Mouse (Mus musculus): ENCODE measurements around the gene Bsg. TPM values are rescaled to one million over a fixed set of nuclear protein-coding genes. Genes with fewer than 3 reads are reported as not detected.

Gene Bsg
- total RNA-seq, 2 experiments from 2014 or later = 196 to 289 TPM

GRCm38 (mm10) chr10:79681591-79682245 lies 22.6 kb upstream of the Bsg start, which contains the start of gene Cdc34:
Gene Cdc34, plus strand, starts transcription at chr10:79682195.
- ATAC-seq (ENCODE audit: poor library complexity, severe bottlenecking) = peak; percentile 85

- no peak for ATAC-seq (ENCODE audit: poor library complexity, severe bottlenecking)
Measured at GRCm38 (mm10) chr10:79682551-79682915, 21.8 kb upstream of the Bsg start.

GRCm38 (mm10) chr10:79682916-79683582 lies 21.2 kb upstream of the Bsg start:
- no peak for ATAC-seq (ENCODE audit: poor library complexity, severe bottlenecking)

- ATAC-seq (ENCODE audit: poor library complexity, severe bottlenecking) = no peak
Measured at GRCm38 (mm10) chr10:79683726-79684640, 20.3 kb upstream of the Bsg start.

GRCm38 (mm10) chr10:79684770-79685600 lies 19.3 kb upstream of the Bsg start:
- no peak for ATAC-seq (ENCODE audit: poor library complexity, severe bottlenecking)

GRCm38 (mm10) chr10:79686219-79686618 lies 18.1 kb upstream of the Bsg start:
- ATAC-seq (ENCODE audit: poor library complexity, severe bottlenecking) = no peak

- no peak for ATAC-seq (ENCODE audit: poor library complexity, severe bottlenecking)
Measured at GRCm38 (mm10) chr10:79686691-79687090, 17.6 kb upstream of the Bsg start.

- no peak for ATAC-seq (ENCODE audit: poor library complexity, severe bottlenecking)
Measured at GRCm38 (mm10) chr10:79687513-79687912, 16.8 kb upstream of the Bsg start.

- no peak for ATAC-seq (ENCODE audit: poor library complexity, severe bottlenecking)
Measured at GRCm38 (mm10) chr10:79688720-79689119, 15.6 kb upstream of the Bsg start, which contains the start of gene Gzmm. Gene Gzmm, plus strand, starts transcription at chr10:79689020.

GRCm38 (mm10) chr10:79689178-79689577 lies 15.1 kb upstream of the Bsg start:
- ATAC-seq (ENCODE audit: poor library complexity, severe bottlenecking) = no peak

GRCm38 (mm10) chr10:79691986-79692548 lies 12.2 kb upstream of the Bsg start:
- ATAC-seq (ENCODE audit: poor library complexity, severe bottlenecking) = no peak

GRCm38 (mm10) chr10:79693580-79694378 lies 10.5 kb upstream of the Bsg start:
- ATAC-seq (ENCODE audit: poor library complexity, severe bottlenecking) = no peak

GRCm38 (mm10) chr10:79694379-79694655 lies 10.0 kb upstream of the Bsg start:
- ATAC-seq (ENCODE audit: poor library complexity, severe bottlenecking) = no peak

GRCm38 (mm10) chr10:79695231-79696128 lies 8.8 kb upstream of the Bsg start:
- ATAC-seq (ENCODE audit: poor library complexity, severe bottlenecking) = peak; percentile 86

GRCm38 (mm10) chr10:79696129-79696651 lies 8.1 kb upstream of the Bsg start:
- ATAC-seq (ENCODE audit: poor library complexity, severe bottlenecking) = peak; percentile 64

GRCm38 (mm10) chr10:79697916-79698315 lies 6.4 kb upstream of the Bsg start:
- ATAC-seq (ENCODE audit: poor library complexity, severe bottlenecking) = 0 out of 2 replicates have a peak, but pooled peaks have one; percentile 22

- ATAC-seq (ENCODE audit: poor library complexity, severe bottlenecking) = no peak
Measured at GRCm38 (mm10) chr10:79698459-79698858, 5.8 kb upstream of the Bsg start.

- ATAC-seq (ENCODE audit: poor library complexity, severe bottlenecking) = no peak
Measured at GRCm38 (mm10) chr10:79700676-79701075, 3.6 kb upstream of the Bsg start.

Data from megakaryocyte, adult 5-6 weeks (primary cell).